Mouse (Mus musculus) liver, embryonic 16.5 days (tissue): Measurements from ENCODE around the gene Spatc1l. TPM values are rescaled to one million over a fixed set of nuclear protein-coding genes. Genes with fewer than 3 reads are reported as not detected.

ENCODE experiments used
- ATAC-seq: fragments of 200-750 bp; cut with Nextera tagmentation; 2 replicates; pipeline ENCODE4 v1.8.0; 2017; ENCODE audit warnings: low read depth, mild to moderate bottlenecking, moderate number of reproducible peaks, moderate library complexity
- H3K27ac ChIP-seq: fragments of 300-500 bp; sonication (generic); 2 replicates; pipeline ENCODE4 v1.5.1; 2014; ENCODE audit warnings: mild to moderate bottlenecking, low read length
- H3K27me3 ChIP-seq: fragments of 300-500 bp; sonication (generic); 2 replicates; pipeline ENCODE4 v1.6.1; 2014; ENCODE audit warnings: low read depth, low read length, mixed read lengths; ENCODE audit not compliant: control insufficient read depth, insufficient read depth
- H3K36me3 ChIP-seq: fragments of 300-500 bp; sonication (generic); 2 replicates; pipeline ENCODE4 v1.6.1; 2014; ENCODE audit warnings: mild to moderate bottlenecking; ENCODE audit not compliant: control insufficient read depth, insufficient read depth
- H3K4me1 ChIP-seq: fragments of 300-500 bp; sonication (generic); 2 replicates; pipeline ENCODE4 v1.6.1; 2014; ENCODE audit warnings: low read depth, low read length, mixed read lengths; ENCODE audit not compliant: control insufficient read depth
- H3K4me2 ChIP-seq: fragments of 300-500 bp; sonication (generic); 2 replicates; pipeline ENCODE4 v1.6.1; 2014; ENCODE audit warnings: low read depth, low read length, mixed read lengths
- H3K4me3 ChIP-seq: fragments of 300-500 bp; sonication (generic); 2 replicates; pipeline ENCODE4 v1.5.1; 2014; ENCODE audit warnings: low read depth, mild to moderate bottlenecking, low read length
- H3K9ac ChIP-seq: fragments of 300-500 bp; sonication (generic); 2 replicates; pipeline ENCODE4 v1.6.1; 2014; ENCODE audit warnings: low read depth, low read length
- H3K9me3 ChIP-seq: fragments of 300-500 bp; sonication (generic); replicated peaks from 2 replicates; pipeline ENCODE4 v1.6.1; 2016; ENCODE audit warnings: low read length; ENCODE audit not compliant: control insufficient read depth
- WGBS: fragments of 180-500 bp; shearing (Covaris S2); extraction: QIAGEN DNeasy Blood & Tissue Kit; methylation state at CpG from one replicate; pipeline ENCODE4 v1.1.7; 2014; ENCODE audit not compliant: insufficient replicate concordance; 5-methylcytosine and 5-hydroxymethylcytosine counted together
- polyA plus RNA-seq: library from polyadenylated mRNA; unstranded; fragments of >200 nt; fragmentation: Nextera tagmentation; extraction: Ambion mirVana; gene quantifications from 2 replicates; pipeline ENCODE4 v1.2.1, GENCODE M21; 2015

Gene Spatc1l
- polyA plus RNA-seq, 1 experiment from 2014 or later = not detected

- H3K4me3 ChIP-seq = no peak overlapping the region
- no peaks in the 10 kb centered on the region for H3K4me1 ChIP-seq
- ATAC-seq = no peak
- no peak overlapping the region for H3K4me2 ChIP-seq
- no peak overlapping the region for H3K27ac ChIP-seq
- no peak overlapping the region for H3K9ac ChIP-seq
- WGBS = 26% methylated on average over 10 of the region's 10 CpGs
- H3K36me3 ChIP-seq = peaks cover 7% of the 10 kb centered on the region
- no peaks in the 10 kb centered on the region for H3K27me3 ChIP-seq
- H3K9me3 ChIP-seq = no peaks in the 10 kb centered on the region
Observed at GRCm38 (mm10) chr10:76542636-76543375, 19.3 kb upstream of the Spatc1l start.

- Histone ChIP-seq H3K27ac (no peak overlapping the region), H3K9me3 (no peaks in the 10 kb centered on the region), H3K36me3 (peaks cover 16% of the 10 kb centered on the region), H3K9ac (no peak overlapping the region), H3K4me3 (no peak overlapping the region), H3K27me3 (no peaks in the 10 kb centered on the region), H3K4me2 (no peak overlapping the region), H3K4me1 (no peaks in the 10 kb centered on the region)
- 81% methylated on average over 8 of the region's 8 CpGs for WGBS
- no peak for ATAC-seq
Observed at GRCm38 (mm10) chr10:76546566-76546965, 15.5 kb upstream of the Spatc1l start.

GRCm38 (mm10) chr10:76548218-76548617 is 13.9 kb upstream of the Spatc1l start:
- H3K9ac ChIP-seq = no peak overlapping the region
- H3K27ac ChIP-seq = no peak overlapping the region
- no peak overlapping the region for H3K4me2 ChIP-seq
- H3K27me3 ChIP-seq = no peaks in the 10 kb centered on the region
- WGBS = 76% methylated on average over 8 of the region's 8 CpGs
- no peaks in the 10 kb centered on the region for H3K4me1 ChIP-seq
- no peaks in the 10 kb centered on the region for H3K9me3 ChIP-seq
- no peak overlapping the region for H3K4me3 ChIP-seq
- peaks cover 22% of the 10 kb centered on the region for H3K36me3 ChIP-seq
- no peak for ATAC-seq

GRCm38 (mm10) chr10:76550458-76550857 is 11.6 kb upstream of the Spatc1l start:
- Histone ChIP-seq H3K9me3 (no peaks in the 10 kb centered on the region), H3K4me3 (no peak overlapping the region), H3K4me2 (no peak overlapping the region), H3K36me3 (peaks cover 23% of the 10 kb centered on the region), H3K27ac (no peak overlapping the region), H3K27me3 (no peaks in the 10 kb centered on the region), H3K9ac (no peak overlapping the region), H3K4me1 (no peaks in the 10 kb centered on the region)
- no peak for ATAC-seq
- 74% methylated on average over 5 of the region's 5 CpGs for WGBS

GRCm38 (mm10) chr10:76551556-76551955 is 10.5 kb upstream of the Spatc1l start:
- H3K9ac ChIP-seq = no peak overlapping the region
- no peaks in the 10 kb centered on the region for H3K4me1 ChIP-seq
- H3K27me3 ChIP-seq = no peaks in the 10 kb centered on the region
- ATAC-seq = no peak
- H3K4me3 ChIP-seq = no peak overlapping the region
- WGBS = 63% methylated on average over 3 of the region's 3 CpGs
- H3K4me2 ChIP-seq = no peak overlapping the region
- peaks cover 23% of the 10 kb centered on the region for H3K36me3 ChIP-seq
- no peak overlapping the region for H3K27ac ChIP-seq
- no peaks in the 10 kb centered on the region for H3K9me3 ChIP-seq

- Histone ChIP-seq H3K4me3 (no peak overlapping the region), H3K27ac (no peak overlapping the region), H3K9me3 (no peaks in the 10 kb centered on the region), H3K4me1 (no peaks in the 10 kb centered on the region), H3K9ac (no peak overlapping the region), H3K4me2 (no peak overlapping the region), H3K27me3 (no peaks in the 10 kb centered on the region), H3K36me3 (peaks cover 23% of the 10 kb centered on the region)
- no peak for ATAC-seq
- WGBS = 75% methylated on average over 5 of the region's 5 CpGs
Observed at GRCm38 (mm10) chr10:76554061-76554460, 8.0 kb upstream of the Spatc1l start.

- H3K36me3 ChIP-seq = no peaks in the 10 kb centered on the region
- no peak overlapping the region for H3K4me2 ChIP-seq
- no peak overlapping the region for H3K4me3 ChIP-seq
- ATAC-seq = no peak
- WGBS = 81% methylated on average over 22 of the region's 22 CpGs
- no peaks in the 10 kb centered on the region for H3K4me1 ChIP-seq
- H3K9ac ChIP-seq = no peak overlapping the region
- no peaks in the 10 kb centered on the region for H3K9me3 ChIP-seq
- no peaks in the 10 kb centered on the region for H3K27me3 ChIP-seq
- H3K27ac ChIP-seq = no peak overlapping the region
Observed at GRCm38 (mm10) chr10:76569996-76570685, 8.1 kb downstream of the Spatc1l start.

- no peak overlapping the region for H3K4me2 ChIP-seq
- no peak for ATAC-seq
- no peaks in the 10 kb centered on the region for H3K4me1 ChIP-seq
- no peaks in the 10 kb centered on the region for H3K9me3 ChIP-seq
- H3K4me3 ChIP-seq = no peak overlapping the region
- no peaks in the 10 kb centered on the region for H3K27me3 ChIP-seq
- WGBS = 23% methylated on average over 2 of the region's 2 CpGs
- no peak overlapping the region for H3K27ac ChIP-seq
- no peaks in the 10 kb centered on the region for H3K36me3 ChIP-seq
- H3K9ac ChIP-seq = no peak overlapping the region
Observed at GRCm38 (mm10) chr10:76571070-76571469, 9.0 kb downstream of the Spatc1l start.

GRCm38 (mm10) chr10:76572151-76572550 is 10.1 kb downstream of the Spatc1l start:
- no peaks in the 10 kb centered on the region; the same call in 1 of the 2 replicates for H3K4me1 ChIP-seq
- no peak overlapping the region for H3K27ac ChIP-seq
- WGBS = 62% methylated on average over 3 of the region's 3 CpGs
- no peak overlapping the region for H3K9ac ChIP-seq
- no peaks in the 10 kb centered on the region for H3K27me3 ChIP-seq
- H3K9me3 ChIP-seq = no peaks in the 10 kb centered on the region
- H3K36me3 ChIP-seq = no peaks in the 10 kb centered on the region
- ATAC-seq = no peak
- H3K4me3 ChIP-seq = no peak overlapping the region
- H3K4me2 ChIP-seq = no peak overlapping the region
